Mouse (Mus musculus) Patski (cell line): Measurements from ENCODE around the gene Prss30. TPM values are rescaled to one million over a fixed set of nuclear protein-coding genes. Genes with fewer than 3 reads are reported as not detected.
A peak's percentile ranks its signal among the peaks of the same experiment; 100 is the strongest.

Source experiments
- ATAC-seq: fragments of 100-300 bp; one replicate; pipeline ENCODE4 v1.8.0; 2021
- CTCF ChIA-PET: fragments of 350-600 bp; sonication (Branson Sonifier 250); formaldehyde crosslinking; loops from one replicate; lab custom pipeline; 2022; ENCODE audit warnings: inconsistent platforms; lab: Charles Lee
- POLR2A ChIA-PET: fragments of 350-600 bp; sonication (Branson Sonifier 250); formaldehyde crosslinking; loops from one replicate; lab custom pipeline; 2022; ENCODE audit warnings: antibody characterized with exemption, inconsistent platforms; lab: Charles Lee
- DNase-seq: peaks from one replicate; pipeline ENCODE4 v3.0.0-alpha.2; 2011; ENCODE audit warnings: low read depth, low spot score
- H3K27me3 ChIP-seq: fragments of 371-371 bp; one replicate; pipeline ENCODE4 v1.5.1; 2021
- CTCF ChIP-seq: fragments of 100-300 bp; IDR thresholded peaks from one replicate; pipeline ENCODE4 v1.5.1; 2021
- in situ Hi-C: fragments of 300-500 bp; cut with MboI; formaldehyde crosslinking; loops from 3 replicates; pipeline ENCODE4 v1.11.1; 2018; ENCODE audit warnings: low pct_unique_long_range_greater_than_20kb, mixed read lengths
- polyA plus RNA-seq: library from polyadenylated mRNA; unstranded; gene quantifications from one replicate; pipeline ENCODE4 v1.2.3, GENCODE M21; 2021

The Prss30 gene
- 0.05 TPM for polyA plus RNA-seq

DNA sequence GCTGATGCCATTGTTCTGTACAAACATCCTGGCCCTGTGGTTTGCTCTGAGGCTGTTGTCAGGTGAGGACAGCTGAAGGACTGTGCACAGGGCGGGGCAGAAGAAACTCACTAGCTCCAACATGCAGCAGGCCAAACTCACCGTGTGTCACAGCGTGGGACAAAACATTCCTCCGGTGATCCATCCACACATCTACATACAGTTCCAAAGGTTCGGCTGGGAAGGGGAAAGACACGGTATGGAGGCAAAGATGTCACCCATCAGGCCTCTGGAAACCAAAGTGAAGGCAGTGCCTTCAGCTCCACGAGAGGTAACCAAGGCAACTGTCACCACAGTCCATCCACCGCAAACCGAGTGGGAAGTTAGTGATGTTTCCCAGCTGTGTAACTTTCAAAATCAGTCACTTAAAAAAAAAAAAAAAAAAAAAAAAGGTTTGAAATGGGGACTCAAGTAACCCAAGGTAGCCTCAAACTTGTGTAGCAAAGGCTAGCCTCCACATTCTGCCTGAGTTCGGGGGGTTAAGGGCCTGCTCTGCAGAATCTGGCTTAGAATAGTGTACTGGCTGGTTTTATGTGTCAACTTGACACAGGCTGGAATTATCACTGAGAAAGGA lies at the start of gene Prss30:
Prss30 (minus strand) TSS at position 270 of the 613 bp plus-strand sequence.
- TF ChIP-seq CTCF: no peak
- CTCF ChIA-PET: interaction anchor here (1.0 to 2.1 kb wide), 3 partner anchors 10 to 12 kb away, joined by 3 to 8 read pairs (median 7); no protein-coding TSS in a partner anchor
- DNase-seq (no peak), ATAC-seq (no peak)
- POLR2A ChIA-PET: no interaction called here
- H3K27me3 ChIP-seq: no peaks in the 10 kb centered on the region
- in situ Hi-C loops: no loop called here

DNA sequence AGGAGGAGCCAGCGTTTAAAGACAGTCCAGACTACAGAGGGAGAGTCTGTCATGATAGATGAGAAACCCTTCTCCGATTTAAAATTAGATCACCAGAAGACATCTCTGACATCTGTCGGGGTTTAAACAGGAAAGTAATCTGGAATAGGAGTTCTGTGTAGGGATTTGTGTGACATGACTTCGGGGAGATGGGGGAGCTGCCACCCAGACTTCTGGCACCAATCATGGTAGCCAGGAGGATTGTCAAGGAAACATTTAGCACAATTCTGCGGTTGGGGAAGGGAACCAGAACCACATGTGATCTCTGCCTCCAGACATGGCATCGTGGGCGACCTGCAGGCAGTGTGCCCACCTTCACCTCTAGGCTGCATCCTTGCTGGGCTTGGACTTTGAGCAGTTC lies 49.1 kb upstream of the Prss30 start:
- H3K27me3 ChIP-seq: no peaks in the 10 kb centered on the region
- in situ Hi-C loops: no loop called here
- TF ChIP-seq CTCF: no peak
- ChIA-PET POLR2A (no interaction called here), CTCF (interaction anchor here (1.5 kb wide), 1 partner anchor 8 kb away, joined by 3 read pairs; no protein-coding TSS in a partner anchor)
- DNase-seq: no peak
- ATAC-seq: no peak

DNA sequence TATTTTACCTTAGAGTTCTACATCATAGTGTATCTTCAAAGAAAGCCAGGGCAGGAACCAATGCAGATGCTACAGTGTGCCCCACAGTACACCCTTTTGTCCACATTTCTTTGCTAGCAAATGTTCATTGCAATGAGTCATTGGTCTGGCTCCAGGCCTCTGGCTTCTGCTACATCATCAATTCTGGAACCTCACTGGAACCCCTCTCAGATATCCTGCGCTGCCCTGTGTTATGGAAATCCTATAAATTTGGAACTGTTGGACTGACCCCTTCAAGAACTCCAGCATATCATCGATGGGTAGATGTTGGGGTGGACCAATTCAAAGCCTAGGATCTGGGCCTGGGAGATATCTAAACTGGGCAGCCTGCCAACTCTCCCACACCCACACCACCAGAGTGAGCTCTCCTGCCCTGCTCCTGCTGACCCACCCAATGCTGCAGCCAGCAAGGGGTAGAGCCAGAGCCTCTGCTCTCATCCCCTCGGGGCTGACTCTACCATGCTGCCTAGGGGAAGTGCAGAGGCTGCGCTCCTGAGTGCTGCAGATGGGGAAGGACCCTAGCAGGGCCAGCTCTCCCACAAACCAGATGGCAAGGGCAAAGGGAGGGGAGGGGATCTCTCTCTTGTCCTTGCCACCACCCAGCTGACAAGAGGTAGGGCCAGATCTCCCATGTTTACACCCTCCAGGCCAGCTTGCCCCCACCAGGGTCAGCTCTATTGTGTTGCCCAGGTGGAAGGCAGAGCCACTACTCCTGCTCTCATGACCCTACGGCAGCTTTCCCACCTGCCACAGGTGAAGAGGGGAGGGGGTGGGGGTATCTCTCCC lies 41.2 kb upstream of the Prss30 start:
- ChIA-PET CTCF (interaction anchor here (1.3 to 1.7 kb wide), 2 partner anchors 9 to 12 kb away, joined by 3 to 5 read pairs; no protein-coding TSS in a partner anchor), POLR2A (interaction anchor here (1.2 kb wide), 1 partner anchor 16 kb away, joined by 3 read pairs; no protein-coding TSS in a partner anchor)
- no peaks in the 10 kb centered on the region for H3K27me3 ChIP-seq
- in situ Hi-C loops: no loop called here
- TF ChIP-seq CTCF: no peak
- ATAC-seq (peak; percentile 21), DNase-seq (no peak)

DNA sequence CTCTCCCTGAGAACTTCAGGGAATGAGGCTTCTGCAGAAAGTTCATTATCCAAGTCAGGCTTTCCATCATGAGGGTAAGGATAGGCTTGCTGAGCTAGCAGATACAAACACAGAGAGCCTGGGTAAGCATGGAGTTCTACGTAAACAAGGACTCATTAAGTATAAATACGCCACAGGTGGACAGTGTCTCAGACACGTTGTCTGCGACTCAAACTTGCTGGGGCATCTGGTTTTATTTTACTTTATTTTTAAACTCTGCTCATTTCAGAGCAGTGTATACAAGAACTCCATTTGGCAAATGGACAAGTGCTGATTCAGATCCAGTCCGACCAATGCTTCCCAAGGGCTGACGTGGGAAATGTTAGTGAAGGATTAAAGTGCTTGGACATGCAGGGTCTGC lies 40.3 kb upstream of the Prss30 start:
- ChIA-PET CTCF (interaction anchor here (1.7 kb wide), 1 partner anchor 10 kb away, joined by 3 read pairs; no protein-coding TSS in a partner anchor), POLR2A (no interaction called here)
- in situ Hi-C loops: no loop called here
- ATAC-seq (no peak), DNase-seq (no peak)
- TF ChIP-seq CTCF: no peak
- no peaks in the 10 kb centered on the region for H3K27me3 ChIP-seq

DNA sequence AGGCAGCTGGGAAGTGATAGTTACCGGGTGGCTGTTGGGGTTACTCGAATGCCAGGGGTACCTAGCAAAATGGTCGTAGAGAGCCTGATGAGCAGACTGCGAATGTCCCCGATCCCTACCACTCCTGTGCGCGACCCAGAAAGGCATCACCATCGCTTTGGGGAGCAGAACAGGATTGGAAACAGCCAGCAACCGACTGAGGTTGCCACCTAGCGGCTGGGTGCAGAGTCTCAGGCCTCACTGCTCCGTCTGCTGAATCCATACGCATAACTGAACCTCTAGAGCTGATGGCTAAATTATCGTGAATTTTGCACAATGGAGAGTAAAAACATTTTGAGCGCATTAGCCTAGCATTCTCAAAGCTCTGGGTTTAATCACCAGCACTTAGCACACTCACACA lies 35.4 kb upstream of the Prss30 start:
- POLR2A ChIA-PET: no interaction called here
- TF ChIP-seq CTCF: peak; percentile 70

DNA sequence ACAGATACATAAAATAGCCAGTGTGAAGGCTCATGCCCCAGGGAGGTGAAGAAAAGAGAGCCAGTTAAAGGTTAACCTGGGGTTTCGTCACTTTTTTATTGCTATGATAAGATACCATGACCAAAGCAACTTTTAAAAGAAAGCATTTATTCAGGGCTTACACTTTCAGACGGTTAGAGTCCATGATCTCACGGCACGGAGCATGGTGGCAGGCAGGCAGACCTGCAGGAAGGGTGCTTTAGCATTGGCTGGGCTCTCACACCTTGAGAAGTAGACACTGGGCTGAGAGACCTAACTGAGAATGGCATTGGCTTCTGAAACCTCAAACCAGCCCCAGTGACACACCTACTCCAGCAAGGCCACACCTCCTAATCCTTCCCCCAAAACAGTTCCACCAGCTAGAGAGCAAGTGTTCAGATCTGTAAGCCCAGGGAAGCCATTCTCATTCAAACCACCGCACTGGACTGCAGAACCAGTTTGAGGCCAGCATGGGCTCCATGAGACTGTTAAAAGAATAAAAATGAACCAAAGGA lies 34.1 kb upstream of the Prss30 start:
- TF ChIP-seq CTCF: no peak
- POLR2A ChIA-PET: no interaction called here
- no peak for ATAC-seq

More for the DNA sequence above, 35.4 kb upstream of the Prss30 start:
- in situ Hi-C loops: no loop called here
- no peak for ATAC-seq
- H3K27me3 ChIP-seq: no peaks in the 10 kb centered on the region
- CTCF ChIA-PET: interaction anchor here (1.0 to 1.2 kb wide), 2 partner anchors 10 to 13 kb away, joined by 3 read pairs; no protein-coding TSS in a partner anchor
- no peak for DNase-seq

DNA sequence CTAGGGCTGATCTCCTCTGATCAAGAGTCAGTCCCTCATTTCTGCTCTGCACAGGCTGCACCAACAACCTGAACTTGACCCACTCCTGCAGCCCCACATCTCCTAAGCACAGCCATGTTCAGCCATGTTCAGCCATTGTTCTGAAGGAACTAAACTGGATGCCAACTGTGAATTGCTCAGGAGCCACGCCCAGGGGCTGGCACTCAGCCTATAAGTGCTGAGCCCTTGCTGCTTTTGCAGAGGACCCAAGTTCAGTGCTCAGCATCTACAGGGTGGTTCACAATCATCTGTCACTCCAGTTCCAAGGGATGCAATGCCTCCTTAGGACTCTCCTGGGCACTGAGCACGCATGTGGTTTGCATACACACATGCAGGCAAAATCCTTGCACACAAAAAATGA lies 32.6 kb upstream of the Prss30 start:
- ChIA-PET CTCF (no interaction called here), POLR2A (no interaction called here)
- ATAC-seq (no peak), DNase-seq (no peak)
- TF ChIP-seq CTCF: no peak
- in situ Hi-C loops: no loop called here
- no peaks in the 10 kb centered on the region for H3K27me3 ChIP-seq

More for the DNA sequence above, 34.1 kb upstream of the Prss30 start:
- no peak for DNase-seq
- in situ Hi-C loops: no loop called here
- CTCF ChIA-PET: no interaction called here
- no peaks in the 10 kb centered on the region for H3K27me3 ChIP-seq

DNA sequence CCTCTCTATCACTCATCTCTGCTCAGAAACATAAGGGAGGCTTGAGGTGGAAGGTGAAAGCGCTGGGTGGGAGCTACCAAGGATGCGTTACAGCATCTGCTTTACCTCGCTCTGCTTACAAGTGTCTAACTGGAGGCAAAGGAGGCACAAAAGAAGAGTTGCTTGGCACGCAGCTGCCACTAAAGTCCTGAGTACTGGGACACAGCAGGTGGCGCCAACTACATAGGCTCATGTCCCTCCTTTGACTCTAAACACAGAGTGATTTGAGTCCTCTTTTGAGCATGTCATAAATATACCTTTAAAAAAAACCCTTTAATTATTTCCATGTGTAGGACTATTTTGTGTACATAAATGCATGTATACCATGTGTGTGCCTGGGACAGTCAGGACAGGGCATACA lies 29.3 kb upstream of the Prss30 start:
- TF ChIP-seq CTCF: peak; percentile 32
- in situ Hi-C loops: no loop called here
- POLR2A ChIA-PET: interaction anchor here (0.7 kb wide), 1 partner anchor 36 kb away, joined by 4 read pairs; no protein-coding TSS in a partner anchor
- CTCF ChIA-PET: interaction anchor here (0.7 to 1.9 kb wide), 8 partner anchors 12 to 79 kb away, joined by 3 to 6 read pairs (median 3); no protein-coding TSS in a partner anchor
- ATAC-seq (no peak), DNase-seq (no peak)
- no peaks in the 10 kb centered on the region for H3K27me3 ChIP-seq

DNA sequence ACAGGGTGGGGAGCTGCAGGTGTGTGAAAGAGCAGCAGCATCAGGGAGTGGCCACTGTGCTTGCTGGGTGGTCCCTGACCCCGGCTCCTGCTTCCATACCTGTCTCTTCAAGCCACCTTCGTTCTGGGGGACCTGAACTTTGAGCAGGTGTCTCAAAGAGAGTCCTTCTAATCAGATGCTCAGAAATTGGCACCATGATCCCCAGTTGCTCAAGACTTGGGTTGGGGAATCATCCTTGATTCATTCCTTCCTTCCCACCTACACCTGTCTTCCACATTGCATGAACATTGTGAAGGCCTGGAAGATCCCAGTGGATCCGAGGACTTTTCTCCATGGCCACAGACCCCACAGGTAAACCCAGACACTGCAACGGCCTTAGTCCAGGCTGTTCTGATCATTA lies 27.7 kb upstream of the Prss30 start:
- POLR2A ChIA-PET: no interaction called here
- ATAC-seq (no peak), DNase-seq (no peak)
- in situ Hi-C loops: no loop called here
- CTCF ChIA-PET: no interaction called here
- H3K27me3 ChIP-seq: no peaks in the 10 kb centered on the region
- no peak for TF ChIP-seq CTCF

DNA sequence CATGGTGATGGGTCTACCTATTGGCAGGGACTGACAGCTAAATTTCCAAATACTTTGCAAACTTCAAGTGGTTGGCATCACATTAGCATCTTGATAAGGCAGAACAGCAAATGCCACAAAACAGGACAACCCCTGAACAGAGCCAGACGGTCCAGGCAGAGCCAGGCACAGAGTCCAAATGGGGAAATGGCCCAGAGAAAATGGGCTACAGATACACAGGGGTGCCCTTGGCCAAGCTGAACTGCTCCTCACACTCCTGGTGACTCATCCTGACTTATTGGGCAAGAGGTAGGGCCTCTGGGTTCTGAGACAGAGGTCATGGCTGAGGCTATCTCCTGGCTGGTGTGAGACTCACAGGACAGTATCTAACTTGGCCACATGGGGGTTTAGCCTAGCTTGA lies 27.0 kb upstream of the Prss30 start:
- POLR2A ChIA-PET: no interaction called here
- in situ Hi-C loops: no loop called here
- no peaks in the 10 kb centered on the region for H3K27me3 ChIP-seq
- no peak for DNase-seq
- peak; percentile 58 for ATAC-seq
- CTCF ChIA-PET: interaction anchor here (0.8 to 1.4 kb wide), 4 partner anchors 36 to 61 kb away, joined by 3 to 4 read pairs (median 3); no protein-coding TSS in a partner anchor
- TF ChIP-seq CTCF: no peak
